Mouse (Mus musculus): Measurements from ENCODE around the gene Kctd20. TPM values are rescaled to one million over a fixed set of nuclear protein-coding genes. Genes with fewer than 3 reads are reported as not detected.

Gene Kctd20
- 60.1 TPM for total RNA-seq (2023)

GRCm38 (mm10) chr17:28951831-28952799, at the start of gene Kctd20:
TSS of gene Kctd20 (plus strand) at chr17:28951950.

GRCm38 (mm10) chr17:28915060-28915628, 36.6 kb upstream of the Kctd20 start, which contains the start of gene 4930539E08Rik:
TSS of gene 4930539E08Rik (minus strand) at chr17:28915324.

GRCm38 (mm10) chr17:28943740-28944139, 8.0 kb upstream of the Kctd20 start, which contains the start of gene Pxt1:
TSS of gene Pxt1 (minus strand) at chr17:28943840.

GRCm38 (mm10) chr17:29007641-29008325, 56.0 kb downstream of the Kctd20 start, which contains the start of gene Stk38:
TSS of gene Stk38 (minus strand) at chr17:29007995.

Other genes starting within 250 kb of the Kctd20 start
- gene AC170998.1, start 225.9 kb upstream of the Kctd20 start, total RNA-seq (2023), result 10.8 TPM
- 0.83 TPM for gene Mapk13, start 182.7 kb upstream of the Kctd20 start, total RNA-seq (2023)
- gene Brpf3, start 150.9 kb upstream of the Kctd20 start, total RNA-seq (2023), result 51.9 TPM
- not detected for gene Pnpla1, start 93.5 kb upstream of the Kctd20 start, total RNA-seq (2023)
- gene 4930539E08Rik, start 36.6 kb upstream of the Kctd20 start, total RNA-seq (2023), result 0.65 TPM
- not detected for gene Pxt1, start 8.1 kb upstream of the Kctd20 start, total RNA-seq (2023)
- gene Stk38, start 56.0 kb downstream of the Kctd20 start, total RNA-seq (2023), result 537 TPM
- gene Srsf3, start 80.7 kb downstream of the Kctd20 start, total RNA-seq (2023), result 508 TPM
- gene Cdkn1a, start 139.0 kb downstream of the Kctd20 start, total RNA-seq (2023), result 4.0 TPM
- gene Rab44, start 162.2 kb downstream of the Kctd20 start, total RNA-seq (2023), result 0.80 TPM

All from CD4-positive naive resting alpha-beta T cell, adult 57 days (primary cell).